Mouse (Mus musculus) embryonic facial prominence, embryonic 13.5 days (tissue): ENCODE data around the gene Stat4. TPM values are rescaled to one million over a fixed set of nuclear protein-coding genes. Genes with fewer than 3 reads are reported as not detected.

Experiments
- ATAC-seq: fragments of 200-750 bp; cut with Nextera tagmentation; 2 replicates; pipeline ENCODE4 v1.8.0; 2017; ENCODE audit warnings: low read depth; ENCODE audit not compliant: insufficient number of reproducible peaks, insufficient read depth, low FRiP score, low TSS enrichment
- H3K27ac ChIP-seq: fragments of 300-500 bp; sonication (generic); 2 replicates; pipeline ENCODE4 v1.5.1; 2015; ENCODE audit warnings: moderate library complexity, mild to moderate bottlenecking, inconsistent platforms
- H3K27me3 ChIP-seq: fragments of 300-500 bp; sonication (generic); 2 replicates; pipeline ENCODE4 v1.6.1; 2015; ENCODE audit warnings: mild to moderate bottlenecking, inconsistent platforms
- H3K36me3 ChIP-seq: fragments of 300-500 bp; sonication (generic); 2 replicates; pipeline ENCODE4 v1.6.1; 2015; ENCODE audit warnings: mild to moderate bottlenecking, inconsistent platforms
- H3K4me1 ChIP-seq: fragments of 300-500 bp; sonication (generic); 2 replicates; pipeline ENCODE4 v1.6.1; 2015; ENCODE audit warnings: inconsistent platforms
- H3K4me2 ChIP-seq: fragments of 300-500 bp; sonication (generic); 2 replicates; pipeline ENCODE4 v1.6.1; 2015; ENCODE audit warnings: moderate library complexity, mild to moderate bottlenecking, inconsistent platforms
- H3K4me3 ChIP-seq: fragments of 300-500 bp; sonication (generic); 2 replicates; pipeline ENCODE4 v1.5.1; 2015; ENCODE audit warnings: mild to moderate bottlenecking, inconsistent platforms
- H3K9ac ChIP-seq: fragments of 300-500 bp; sonication (generic); 2 replicates; pipeline ENCODE4 v1.6.1; 2015; ENCODE audit warnings: mild to moderate bottlenecking, inconsistent platforms
- H3K9me3 ChIP-seq: fragments of 300-500 bp; sonication (generic); 2 replicates; pipeline ENCODE4 v1.6.1; 2016; ENCODE audit warnings: inconsistent platforms
- WGBS: fragments of 180-500 bp; shearing (Covaris S2); methylation state at CpG from one replicate; pipeline ENCODE4 v1.1.7; 2015; ENCODE audit warnings: mixed read lengths; 5-methylcytosine and 5-hydroxymethylcytosine counted together
- polyA plus RNA-seq: library from polyadenylated mRNA; unstranded; fragments of >200 nt; fragmentation: Nextera tagmentation; extraction: Ambion mirVana; gene quantifications from 2 replicates; pipeline ENCODE4 v1.2.1, GENCODE M21; 2015

The Stat4 gene
- polyA plus RNA-seq, 1 experiment from 2014 or later, result 1.4 TPM

DNA sequence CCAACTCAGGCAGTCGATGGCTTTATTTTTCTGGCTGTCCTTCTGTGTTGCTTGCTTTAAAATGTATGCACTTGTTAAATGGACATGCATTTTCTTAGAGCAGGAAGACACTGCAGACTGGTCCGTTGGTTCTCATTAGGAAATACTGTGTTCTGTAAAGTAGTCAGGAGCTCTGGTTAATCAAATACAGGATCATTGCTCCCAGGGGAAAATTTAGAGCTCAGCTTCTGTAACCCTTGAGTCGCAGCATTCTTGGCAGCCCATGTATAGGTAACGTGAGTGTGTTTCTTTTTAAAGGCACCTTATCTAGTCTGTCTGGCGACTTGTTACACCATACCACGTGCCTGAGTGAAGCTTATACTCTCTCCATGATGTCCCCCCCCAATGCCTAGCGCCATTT, 161.2 kb downstream of the Stat4 start:
- Histone ChIP-seq H3K27ac (no peak overlapping the region), H3K4me3 (no peak overlapping the region), H3K27me3 (peaks cover 3% of the 10 kb centered on the region; the same call in 1 of the 2 replicates), H3K4me2 (no peak overlapping the region), H3K9ac (no peak overlapping the region), H3K36me3 (peaks cover 14% of the 10 kb centered on the region), H3K4me1 (peaks cover 34% of the 10 kb centered on the region), H3K9me3 (no peaks in the 10 kb centered on the region)
- no peak for ATAC-seq
- 38% methylated on average over 7 of the region's 7 CpGs for WGBS

DNA sequence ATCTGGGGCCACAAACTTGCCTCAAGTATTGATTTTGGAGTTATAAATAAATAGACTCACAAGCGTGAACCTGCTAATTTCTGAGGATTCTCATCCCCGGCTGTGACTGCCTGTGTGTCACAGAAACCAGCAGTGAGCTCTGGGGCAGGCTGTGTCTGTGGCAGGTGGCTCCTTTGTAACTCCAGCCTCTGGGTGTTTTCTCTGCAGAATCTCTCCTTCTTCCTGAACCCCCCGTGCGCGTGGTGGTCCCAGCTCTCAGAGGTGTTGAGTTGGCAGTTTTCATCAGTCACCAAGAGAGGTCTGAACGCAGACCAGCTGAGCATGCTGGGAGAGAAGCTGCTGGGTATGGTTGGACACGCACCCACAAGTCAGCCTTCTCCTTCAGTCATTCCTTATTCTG, 161.7 kb downstream of the Stat4 start:
- ATAC-seq, result no peak
- Histone ChIP-seq H3K36me3 (peaks cover 14% of the 10 kb centered on the region), H3K4me1 (peaks cover 29% of the 10 kb centered on the region), H3K9ac (no peak overlapping the region), H3K9me3 (no peaks in the 10 kb centered on the region), H3K4me3 (no peak overlapping the region), H3K4me2 (no peak overlapping the region), H3K27ac (no peak overlapping the region), H3K27me3 (peaks cover 3% of the 10 kb centered on the region; the same call in 1 of the 2 replicates)
- 68% methylated on average over 7 of the region's 7 CpGs for WGBS

DNA sequence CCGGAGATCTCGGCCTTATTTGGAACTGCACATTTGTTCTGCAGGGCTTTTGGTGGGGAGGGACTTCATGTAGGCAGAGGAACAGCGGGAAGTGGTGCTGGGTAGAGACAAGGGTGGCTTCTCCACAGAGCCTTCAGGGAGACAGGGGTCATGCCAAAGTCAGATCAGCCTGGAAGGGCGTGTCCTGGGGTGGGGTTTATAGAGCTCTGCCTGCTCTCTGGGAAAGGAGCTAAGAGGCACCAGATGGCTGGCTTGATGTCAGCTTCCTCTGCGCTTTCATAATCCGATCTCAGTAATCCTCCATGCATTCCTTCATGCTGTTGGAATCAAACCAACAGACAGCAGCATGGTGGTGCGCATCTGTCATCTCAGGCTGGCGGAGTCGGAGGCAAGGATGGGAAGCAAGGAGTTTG, 163.0 kb downstream of the Stat4 start:
- peaks cover 10% of the 10 kb centered on the region for H3K36me3 ChIP-seq
- 21% methylated on average over 9 of the region's 9 CpGs for WGBS
- no peaks in the 10 kb centered on the region for H3K9me3 ChIP-seq
- peaks cover 3% of the 10 kb centered on the region; the same call in 1 of the 2 replicates for H3K27me3 ChIP-seq
- peak overlapping the region; percentile 11; the same call in 1 of the 2 replicates for H3K4me2 ChIP-seq
- no peak overlapping the region for H3K9ac ChIP-seq
- peaks cover 29% of the 10 kb centered on the region for H3K4me1 ChIP-seq
- ATAC-seq, result no peak
- H3K4me3 ChIP-seq, result no peak overlapping the region
- H3K27ac ChIP-seq, result no peak overlapping the region

DNA sequence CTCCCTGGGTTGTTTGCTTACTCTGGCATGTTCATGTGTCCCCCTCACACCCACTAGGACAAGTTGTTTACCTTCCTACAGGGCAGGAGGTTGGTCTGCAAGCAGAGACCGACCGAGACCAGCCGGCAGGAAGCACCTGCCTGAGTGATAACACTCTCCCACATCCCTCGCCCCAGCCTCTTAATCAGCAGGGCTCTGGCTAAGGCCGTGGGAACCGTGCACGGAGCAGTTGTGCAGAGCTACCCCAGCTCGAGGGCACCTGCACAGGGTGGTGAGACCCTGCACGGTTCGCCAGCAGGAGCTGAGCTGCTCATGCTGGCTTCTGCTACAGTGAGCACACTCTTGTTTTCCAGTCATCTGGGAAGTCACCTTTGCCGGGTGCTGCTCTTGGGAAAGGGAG, 163.7 kb downstream of the Stat4 start:
- H3K36me3 ChIP-seq, result peaks cover 11% of the 10 kb centered on the region
- peaks cover 29% of the 10 kb centered on the region for H3K4me1 ChIP-seq
- H3K27me3 ChIP-seq, result peaks cover 3% of the 10 kb centered on the region; the same call in 1 of the 2 replicates
- 54% methylated on average over 11 of the region's 11 CpGs for WGBS
- ATAC-seq, result no peak
- H3K4me2 ChIP-seq, result no peak overlapping the region
- no peak overlapping the region for H3K9ac ChIP-seq
- no peak overlapping the region for H3K27ac ChIP-seq
- no peaks in the 10 kb centered on the region for H3K9me3 ChIP-seq
- H3K4me3 ChIP-seq, result no peak overlapping the region

DNA sequence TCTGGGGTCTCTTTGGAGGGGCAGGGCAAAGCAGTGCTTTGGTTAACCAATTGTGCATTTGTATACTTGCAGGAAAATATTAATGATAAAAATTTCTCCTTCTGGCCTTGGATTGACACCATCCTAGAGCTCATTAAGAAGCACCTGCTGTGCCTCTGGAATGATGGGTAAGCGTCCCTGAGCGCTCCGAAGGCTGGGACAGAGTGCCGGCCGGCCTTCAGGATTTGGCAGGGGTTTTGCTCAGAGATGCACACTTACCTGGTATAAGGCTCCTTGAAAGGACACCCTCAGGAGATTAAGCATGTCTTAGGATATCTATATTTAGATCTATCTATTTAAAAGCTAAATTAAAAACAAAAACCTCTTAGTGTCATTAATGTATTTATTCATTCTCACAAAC, 164.2 kb downstream of the Stat4 start:
- H3K36me3 ChIP-seq, result peaks cover 11% of the 10 kb centered on the region
- peaks cover 3% of the 10 kb centered on the region; the same call in 1 of the 2 replicates for H3K27me3 ChIP-seq
- H3K9me3 ChIP-seq, result no peaks in the 10 kb centered on the region
- H3K4me3 ChIP-seq, result no peak overlapping the region
- ATAC-seq, result no peak
- H3K27ac ChIP-seq, result no peak overlapping the region
- 92% methylated on average over 5 of the region's 5 CpGs for WGBS
- H3K9ac ChIP-seq, result no peak overlapping the region
- no peak overlapping the region for H3K4me2 ChIP-seq
- H3K4me1 ChIP-seq, result peaks cover 29% of the 10 kb centered on the region

DNA sequence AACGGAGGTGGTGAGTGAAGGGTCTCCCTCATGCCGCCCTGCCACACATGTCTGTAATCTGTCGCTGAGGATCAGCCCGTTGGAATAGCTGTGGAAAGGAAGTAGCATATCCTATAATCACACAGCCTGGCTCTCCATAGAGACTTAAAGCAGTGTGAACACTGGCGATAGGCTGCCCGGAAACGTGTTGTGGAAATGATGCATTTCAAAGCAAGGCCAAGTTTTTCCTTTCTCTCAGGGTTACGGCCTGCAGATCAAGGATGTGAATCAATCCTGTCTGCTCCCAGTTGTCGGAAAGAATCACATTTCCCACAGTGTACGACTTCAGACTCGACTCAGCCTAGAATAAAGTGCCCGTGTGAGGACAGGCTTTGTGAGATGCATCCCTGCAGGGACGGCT, 165.4 kb downstream of the Stat4 start:
- no peak overlapping the region for H3K4me3 ChIP-seq
- H3K36me3 ChIP-seq, result peaks cover 15% of the 10 kb centered on the region
- no peak overlapping the region for H3K9ac ChIP-seq
- peaks cover 29% of the 10 kb centered on the region for H3K4me1 ChIP-seq
- H3K9me3 ChIP-seq, result no peaks in the 10 kb centered on the region
- no peak overlapping the region for H3K27ac ChIP-seq
- peaks cover 3% of the 10 kb centered on the region; the same call in 1 of the 2 replicates for H3K27me3 ChIP-seq
- H3K4me2 ChIP-seq, result no peak overlapping the region
- no peak for ATAC-seq
- 58% methylated on average over 13 of the region's 13 CpGs for WGBS

DNA sequence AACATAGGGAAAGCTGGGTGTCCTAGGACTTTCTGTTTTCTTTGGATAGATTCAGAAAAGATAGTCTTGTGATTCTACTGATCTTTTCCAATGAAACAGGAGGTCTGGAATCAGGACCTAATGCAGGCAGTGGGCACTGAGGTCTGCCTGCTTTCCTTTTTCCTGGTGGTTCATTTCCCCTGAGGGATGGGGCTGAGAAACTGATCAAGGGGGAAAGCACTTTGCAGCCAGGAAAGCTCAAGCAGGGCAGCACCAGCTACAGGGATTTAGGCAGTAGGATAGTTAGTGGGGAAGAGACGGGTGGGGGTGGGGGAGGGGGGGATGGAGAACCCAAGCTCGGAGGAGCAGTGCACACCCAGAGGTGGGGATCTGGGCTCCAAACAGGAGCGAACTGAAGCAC, 166.0 kb downstream of the Stat4 start:
- H3K4me1 ChIP-seq, result peaks cover 24% of the 10 kb centered on the region
- H3K9ac ChIP-seq, result no peak overlapping the region
- WGBS, result 34% methylated on average over 3 of the region's 3 CpGs
- H3K4me3 ChIP-seq, result no peak overlapping the region
- no peak overlapping the region for H3K4me2 ChIP-seq
- H3K36me3 ChIP-seq, result peaks cover 20% of the 10 kb centered on the region
- H3K27ac ChIP-seq, result no peak overlapping the region
- H3K9me3 ChIP-seq, result no peaks in the 10 kb centered on the region
- peaks cover 3% of the 10 kb centered on the region; the same call in 1 of the 2 replicates for H3K27me3 ChIP-seq
- ATAC-seq, result no peak

DNA sequence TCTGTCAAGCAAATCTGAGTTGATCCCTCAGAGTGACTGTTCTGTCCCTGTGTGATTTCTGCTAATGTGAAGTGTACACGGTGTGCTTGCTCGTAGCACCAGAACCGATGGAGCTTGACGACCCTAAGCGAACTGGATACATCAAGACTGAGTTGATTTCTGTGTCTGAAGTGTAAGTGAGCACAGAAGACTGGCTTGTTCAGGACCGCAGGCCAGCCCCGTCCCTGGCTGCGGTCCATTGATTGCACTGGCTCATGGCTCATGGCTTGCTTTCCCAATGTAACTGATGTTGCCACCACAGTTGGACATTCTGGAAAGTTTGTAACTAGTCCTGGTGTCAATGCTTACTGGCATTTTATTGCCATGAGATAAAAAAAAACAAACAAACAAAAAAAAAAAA, 167.9 kb downstream of the Stat4 start:
- H3K36me3 ChIP-seq, result peaks cover 28% of the 10 kb centered on the region
- H3K9ac ChIP-seq, result no peak overlapping the region
- no peaks in the 10 kb centered on the region for H3K9me3 ChIP-seq
- peaks cover 3% of the 10 kb centered on the region; the same call in 1 of the 2 replicates for H3K27me3 ChIP-seq
- no peak overlapping the region for H3K4me3 ChIP-seq
- no peak overlapping the region for H3K4me2 ChIP-seq
- H3K27ac ChIP-seq, result no peak overlapping the region
- H3K4me1 ChIP-seq, result peaks cover 14% of the 10 kb centered on the region
- WGBS, result 89% methylated on average over 8 of the region's 8 CpGs
- ATAC-seq, result no peak

DNA sequence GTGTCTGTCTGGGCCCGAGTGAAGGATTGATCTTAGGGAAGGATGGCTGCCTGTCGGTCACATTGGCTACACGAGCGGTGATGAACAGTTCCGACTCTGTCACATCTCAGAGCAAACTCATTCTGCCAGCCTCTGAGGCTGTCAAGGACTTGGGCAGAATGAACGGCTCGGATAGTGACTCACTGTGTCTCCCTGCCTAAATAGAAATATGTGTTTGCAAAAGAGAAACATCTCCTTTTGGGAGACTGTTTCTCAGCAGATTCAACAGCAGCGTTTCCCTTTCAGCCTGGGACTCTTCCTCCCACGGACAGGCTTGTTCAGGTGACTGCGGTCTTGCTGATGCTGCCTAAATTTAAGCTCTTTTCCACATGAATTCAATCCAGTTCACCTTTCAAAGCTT, 169.4 kb downstream of the Stat4 start:
- H3K27me3 ChIP-seq, result peaks cover 3% of the 10 kb centered on the region; the same call in 1 of the 2 replicates
- no peak overlapping the region for H3K4me3 ChIP-seq
- H3K4me2 ChIP-seq, result no peak overlapping the region
- ATAC-seq, result no peak
- H3K9me3 ChIP-seq, result no peaks in the 10 kb centered on the region
- no peak overlapping the region for H3K27ac ChIP-seq
- H3K9ac ChIP-seq, result no peak overlapping the region
- 0 out of 2 replicates have a peak, but pooled peaks cover 3% of the 10 kb centered on the region for H3K4me1 ChIP-seq
- 85% methylated on average over 10 of the region's 10 CpGs for WGBS
- peaks cover 28% of the 10 kb centered on the region for H3K36me3 ChIP-seq

Other genes with a start within 250 kb of the Stat4 start
- gene Myo1b, start 71.1 kb upstream of the Stat4 start, polyA plus RNA-seq, result 96.1 and 105 TPM in 2 replicates
- 14.9 and 17.6 TPM in 2 replicates for gene Stat1, start 132.3 kb downstream of the Stat4 start, polyA plus RNA-seq
- gene Gls, start 246.1 kb downstream of the Stat4 start, polyA plus RNA-seq, result 21.4 and 27.2 TPM in 2 replicates